Mouse (Mus musculus) CH12.LX (cell line): ENCODE results near the gene Gli2.

Source experiments
- E2F4 ChIP-seq: IDR thresholded peaks from 2 replicates; pipeline ENCODE4 v1.6.1; 2011; ENCODE audit warnings: low read depth, low read length, improper control_type of control experiment; ENCODE audit not compliant: insufficient replicate concordance
- MAZ ChIP-seq: IDR thresholded peaks from 2 replicates; pipeline ENCODE4 v1.6.1; 2012; ENCODE audit warnings: low read depth, mild to moderate bottlenecking, inconsistent platforms, low read length, improper control_type of control experiment, moderate library complexity

- TF ChIP-seq MAZ (no peak), E2F4 (no peak)
These were observed 188.7 kb downstream of the Gli2 start for GRCm38 (mm10) chr1:118864735-118865134.
